ENCODE assay signal across 11 mouse cellular contexts in genomic region chr10:39228027-39228426, GRCm38 (mm10).
DNase-seq lines count a peak whose midpoint lies in the region; ATAC-seq lines count a peak whose summit lies in the region.
"Had no signal": no experiment of that assay in that cellular context is flagged by ENCODE, and none has a peak within 500 bp of the region (broad histone marks: within the 10 kb centered on the region; RNA-seq: fewer than 3 reads in every experiment).

No protein-coding gene starts in this region.

- WGBS in hindbrain, embryonic 11.5 days: 65% methylated on average over 5 of the region's 5 CpGs
- 69% methylated on average over 5 of the region's 5 CpGs for WGBS in hindbrain, embryonic 10.5 days
- whole genome bisulfite sequencing in heart, embryonic 16.5 days: 49% methylated on average over 5 of the region's 5 CpGs
- 44% methylated on average over 5 of the region's 5 CpGs for WGBS in midbrain, embryonic 14.5 days

- H3K4me1 ChIP-seq in hindbrain, embryonic 11.5 days (replicated peaks; ENCODE audit: control insufficient read depth, insufficient read depth, low read length): no peaks in the 10 kb centered on the region
- H3K4me1 ChIP-seq in hindbrain, embryonic 10.5 days (replicated peaks): peaks cover 26% of the 10 kb centered on the region
- no peaks in the 10 kb centered on the region for H3K4me1 ChIP-seq in brown adipose tissue, adult 24 weeks (ENCODE audit: control insufficient read depth, insufficient read depth, insufficient read length, low read length)
- H3K4me1 ChIP-seq in heart, embryonic 16.5 days (ENCODE audit: control insufficient read depth, insufficient read depth, low read length): peaks cover 8% of the 10 kb centered on the region
- peaks cover 19% of the 10 kb centered on the region; the same call in 1 of the 2 replicates for H3K4me1 ChIP-seq in midbrain, embryonic 14.5 days (ENCODE audit: control insufficient read depth, insufficient read depth, low read length)

- no peaks in the 10 kb centered on the region for H3K36me3 ChIP-seq in hindbrain, embryonic 11.5 days (ENCODE audit: control insufficient read depth, insufficient read depth, low read length)
- no peaks in the 10 kb centered on the region for H3K36me3 ChIP-seq in hindbrain, embryonic 10.5 days
- no peaks in the 10 kb centered on the region for H3K36me3 ChIP-seq in heart, embryonic 16.5 days (ENCODE audit: control insufficient read depth, insufficient read depth)
- H3K36me3 ChIP-seq in midbrain, embryonic 14.5 days (ENCODE audit: control insufficient read depth, insufficient read depth, low read length): no peaks in the 10 kb centered on the region

- ATAC-seq in hindbrain, embryonic 11.5 days (ENCODE audit: low FRiP score): 0 out of 2 replicates have a peak, but pooled peaks have one; percentile 15
- no peak for ATAC-seq in heart, embryonic 16.5 days (replicated peaks; ENCODE audit: extremely low read depth, insufficient read depth, low FRiP score)
- no peak for ATAC-seq in midbrain, embryonic 14.5 days (ENCODE audit: low FRiP score, low TSS enrichment)
- ATAC-seq in frontal cortex, adult (ENCODE audit: low TSS enrichment): no peak

- H3K4me3 ChIP-seq in hindbrain, embryonic 11.5 days (ENCODE audit: low read depth, low read length): no peak overlapping the region
- H3K4me3 ChIP-seq in hindbrain, embryonic 10.5 days: no peak overlapping the region
- H3K4me3 ChIP-seq in brown adipose tissue, adult 24 weeks (ENCODE audit: insufficient read depth, low read depth, low read length): no peak overlapping the region
- H3K4me3 ChIP-seq in heart, embryonic 16.5 days (ENCODE audit: low read length): peak overlapping the region; percentile 17; the same call in 1 of the 2 replicates
- no peak overlapping the region for H3K4me3 ChIP-seq in midbrain, embryonic 14.5 days (replicated peaks; ENCODE audit: low read depth, low read length)

- no peak overlapping the region for H3K9ac ChIP-seq in hindbrain, embryonic 11.5 days (ENCODE audit: low read depth, low read length)
- peak overlapping the region; percentile 26; the same call in 1 of the 2 replicates for H3K9ac ChIP-seq in heart, embryonic 16.5 days (ENCODE audit: low read length)
- H3K9ac ChIP-seq in midbrain, embryonic 14.5 days (replicated peaks; ENCODE audit: low read length): no peak overlapping the region

- no peak overlapping the region for H3K4me2 ChIP-seq in hindbrain, embryonic 11.5 days (replicated peaks; ENCODE audit: low read depth, low read length)
- H3K4me2 ChIP-seq in heart, embryonic 16.5 days (ENCODE audit: low read depth, low read length): peak overlapping the region; percentile 57
- peak overlapping the region; percentile 23 for H3K4me2 ChIP-seq in midbrain, embryonic 14.5 days (ENCODE audit: low read length)

- H3K27ac ChIP-seq in hindbrain, embryonic 11.5 days (ENCODE audit: low read depth, low read length): 0 out of 2 replicates have a peak overlapping the region, but pooled peaks have one; percentile 12
- no peak overlapping the region for H3K27ac ChIP-seq in hindbrain, embryonic 10.5 days
- peak overlapping the region; percentile 11; the same call in 1 of the 2 replicates for H3K27ac ChIP-seq in brown adipose tissue, adult 24 weeks (replicated peaks; ENCODE audit: low read depth, low read length)
- 0 out of 2 replicates have a peak overlapping the region, but pooled peaks have one; percentile 14 for H3K27ac ChIP-seq in heart, embryonic 16.5 days (ENCODE audit: low read length)
- H3K27ac ChIP-seq in midbrain, embryonic 14.5 days (replicated peaks; ENCODE audit: low read depth, low read length): peak overlapping the region; percentile 64

- no peak for DNase-seq in hindbrain, embryonic 11.5 days (ENCODE audit: low spot score)
- no peak for DNase-seq in hindbrain, embryonic 10.5 days (ENCODE audit: low spot score)
- DNase-seq in midbrain, embryonic 14.5 days: peak; percentile 35
- no peak for DNase-seq in frontal cortex, postnatal 25 days (ENCODE audit: low spot score in 2 of 2)
- no peak for DNase-seq in spleen, postnatal 14 days (ENCODE audit: low spot score in 2 of 2)
- DNase-seq: adrenal gland, postnatal 25 days; right cerebral cortex, postnatal 25 days; thymus, postnatal 14 days had no signal

- H3K27me3 ChIP-seq in hindbrain, embryonic 11.5 days (ENCODE audit: control insufficient read depth, insufficient read depth, low read length): no peaks in the 10 kb centered on the region
- no peaks in the 10 kb centered on the region for H3K27me3 ChIP-seq in hindbrain, embryonic 10.5 days (ENCODE audit: insufficient read depth, poor library complexity, severe bottlenecking)
- no peaks in the 10 kb centered on the region for H3K27me3 ChIP-seq in heart, embryonic 16.5 days (ENCODE audit: control insufficient read depth, insufficient read depth, low read length)
- H3K27me3 ChIP-seq in midbrain, embryonic 14.5 days (ENCODE audit: control insufficient read depth, insufficient read depth, low read length): no peaks in the 10 kb centered on the region

- no peaks in the 10 kb centered on the region for H3K9me3 ChIP-seq in hindbrain, embryonic 11.5 days (ENCODE audit: control insufficient read depth, low read length)
- no peaks in the 10 kb centered on the region for H3K9me3 ChIP-seq in hindbrain, embryonic 10.5 days
- no peaks in the 10 kb centered on the region for H3K9me3 ChIP-seq in heart, embryonic 16.5 days (replicated peaks; ENCODE audit: control insufficient read depth, low read length)
- H3K9me3 ChIP-seq in midbrain, embryonic 14.5 days (ENCODE audit: control insufficient read depth, low read length): no peaks in the 10 kb centered on the region
